Mouse (Mus musculus): ENCODE measurements at regions not wholly inside any gene's neighbourhood (a gene's known extent, or its start where the extent isn't known, plus 50 kb on each side); places are given as distances from the start of the nearest gene placed in this dataset.

GRCm38 (mm10) chr5:39052490-39053250 is 176.1 kb upstream of the Clnk start:
- 87% methylated on average over 8 of the region's 8 CpGs for WGBS
- DNase-seq (ENCODE audit: low spot score), result no peak
- no peaks in the 10 kb centered on the region for H3K9me3 ChIP-seq (ENCODE audit: control insufficient read depth, low read length)

GRCm38 (mm10) chr5:39050512-39050911 is 173.9 kb upstream of the Clnk start:
- WGBS, result 90% methylated on average over 3 of the region's 3 CpGs
- no peaks in the 10 kb centered on the region for H3K4me1 ChIP-seq (replicated peaks; ENCODE audit: control insufficient read depth, insufficient read depth, low read length)
- no peak for DNase-seq (ENCODE audit: low spot score)
- H3K9me3 ChIP-seq (ENCODE audit: control insufficient read depth, low read length), result no peaks in the 10 kb centered on the region
- no peak for ATAC-seq (ENCODE audit: low FRiP score)
- no peaks in the 10 kb centered on the region for H3K27me3 ChIP-seq (ENCODE audit: control insufficient read depth, insufficient read depth, low read length)
- H3K4me3 ChIP-seq (replicated peaks; ENCODE audit: low read length), result no peak overlapping the region
- H3K36me3 ChIP-seq (replicated peaks; ENCODE audit: control insufficient read depth, insufficient read depth), result no peaks in the 10 kb centered on the region
- H3K9ac ChIP-seq, result no peak overlapping the region
- H3K4me2 ChIP-seq (replicated peaks), result no peak overlapping the region
- no peak overlapping the region for H3K27ac ChIP-seq

More at GRCm38 (mm10) chr5:39052490-39053250, 176.1 kb upstream of the Clnk start:
- no peak overlapping the region for H3K9ac ChIP-seq
- no peaks in the 10 kb centered on the region for H3K36me3 ChIP-seq (replicated peaks; ENCODE audit: control insufficient read depth, insufficient read depth)
- no peak overlapping the region for H3K27ac ChIP-seq
- H3K4me1 ChIP-seq (replicated peaks; ENCODE audit: control insufficient read depth, insufficient read depth, low read length), result no peaks in the 10 kb centered on the region
- H3K27me3 ChIP-seq (ENCODE audit: control insufficient read depth, insufficient read depth, low read length), result no peaks in the 10 kb centered on the region
- no peak overlapping the region for H3K4me2 ChIP-seq (replicated peaks)
- no peak overlapping the region for H3K4me3 ChIP-seq (replicated peaks; ENCODE audit: low read length)
- ATAC-seq (ENCODE audit: low FRiP score), result no peak

- WGBS, result 69% methylated on average over 2 of the region's 2 CpGs
- H3K4me2 ChIP-seq (replicated peaks), result no peak overlapping the region
- H3K4me1 ChIP-seq (replicated peaks; ENCODE audit: control insufficient read depth, insufficient read depth, low read length), result no peaks in the 10 kb centered on the region
- no peaks in the 10 kb centered on the region for H3K9me3 ChIP-seq (ENCODE audit: control insufficient read depth, low read length)
- H3K36me3 ChIP-seq (replicated peaks; ENCODE audit: control insufficient read depth, insufficient read depth), result no peaks in the 10 kb centered on the region
- no peak overlapping the region for H3K27ac ChIP-seq
- ATAC-seq (ENCODE audit: low FRiP score), result no peak
- no peak overlapping the region for H3K9ac ChIP-seq
- no peaks in the 10 kb centered on the region for H3K27me3 ChIP-seq (ENCODE audit: control insufficient read depth, insufficient read depth, low read length)
- no peak for DNase-seq (ENCODE audit: low spot score)
- H3K4me3 ChIP-seq (replicated peaks; ENCODE audit: low read length), result no peak overlapping the region
Observed at GRCm38 (mm10) chr5:39049141-39049540, 172.5 kb upstream of the Clnk start.

GRCm38 (mm10) chr5:39040467-39040866 is 163.9 kb upstream of the Clnk start:
- Histone ChIP-seq H3K4me1 (replicated peaks; ENCODE audit: control insufficient read depth, insufficient read depth, low read length) (no peaks in the 10 kb centered on the region), H3K4me2 (replicated peaks) (no peak overlapping the region), H3K36me3 (replicated peaks; ENCODE audit: control insufficient read depth, insufficient read depth) (no peaks in the 10 kb centered on the region), H3K9me3 (ENCODE audit: control insufficient read depth, low read length) (no peaks in the 10 kb centered on the region), H3K27ac (no peak overlapping the region), H3K4me3 (replicated peaks; ENCODE audit: low read length) (no peak overlapping the region), H3K27me3 (ENCODE audit: control insufficient read depth, insufficient read depth, low read length) (no peaks in the 10 kb centered on the region), H3K9ac (no peak overlapping the region)
- WGBS, result 90% methylated on average over 2 of the region's 2 CpGs
- DNase-seq (ENCODE audit: low spot score), result no peak
- ATAC-seq (ENCODE audit: low FRiP score), result no peak

GRCm38 (mm10) chr5:39023241-39023640 is 146.6 kb upstream of the Clnk start:
- DNase-seq (ENCODE audit: low spot score) (no peak), ATAC-seq (ENCODE audit: low FRiP score) (no peak)
- no peaks in the 10 kb centered on the region for H3K4me1 ChIP-seq (replicated peaks; ENCODE audit: control insufficient read depth, insufficient read depth, low read length)
- WGBS, result 84% methylated on average over 4 of the region's 4 CpGs
- H3K4me3 ChIP-seq (replicated peaks; ENCODE audit: low read length), result no peak overlapping the region
- no peak overlapping the region for H3K9ac ChIP-seq
- H3K27ac ChIP-seq, result no peak overlapping the region
- no peaks in the 10 kb centered on the region for H3K36me3 ChIP-seq (replicated peaks; ENCODE audit: control insufficient read depth, insufficient read depth)
- no peak overlapping the region for H3K4me2 ChIP-seq (replicated peaks)
- no peaks in the 10 kb centered on the region for H3K9me3 ChIP-seq (ENCODE audit: control insufficient read depth, low read length)
- no peaks in the 10 kb centered on the region for H3K27me3 ChIP-seq (ENCODE audit: control insufficient read depth, insufficient read depth, low read length)

- ATAC-seq (ENCODE audit: low FRiP score), result no peak
- no peak overlapping the region for H3K9ac ChIP-seq
- no peaks in the 10 kb centered on the region for H3K4me1 ChIP-seq (replicated peaks; ENCODE audit: control insufficient read depth, insufficient read depth, low read length)
- H3K4me2 ChIP-seq (replicated peaks), result no peak overlapping the region
- no peaks in the 10 kb centered on the region for H3K27me3 ChIP-seq (ENCODE audit: control insufficient read depth, insufficient read depth, low read length)
- DNase-seq (ENCODE audit: low spot score), result no peak
- H3K4me3 ChIP-seq (replicated peaks; ENCODE audit: low read length), result no peak overlapping the region
- 90% methylated on average over 4 of the region's 4 CpGs for WGBS
- no peaks in the 10 kb centered on the region for H3K9me3 ChIP-seq (ENCODE audit: control insufficient read depth, low read length)
- no peak overlapping the region for H3K27ac ChIP-seq
- H3K36me3 ChIP-seq (replicated peaks; ENCODE audit: control insufficient read depth, insufficient read depth), result no peaks in the 10 kb centered on the region
Observed at GRCm38 (mm10) chr5:39000643-39001042, 124.0 kb upstream of the Clnk start.

- DNase-seq (ENCODE audit: low spot score) (no peak), ATAC-seq (ENCODE audit: low FRiP score) (no peak)
- Histone ChIP-seq H3K9me3 (ENCODE audit: control insufficient read depth, low read length) (no peaks in the 10 kb centered on the region), H3K27me3 (ENCODE audit: control insufficient read depth, insufficient read depth, low read length) (no peaks in the 10 kb centered on the region), H3K4me3 (replicated peaks; ENCODE audit: low read length) (no peak overlapping the region), H3K9ac (no peak overlapping the region), H3K36me3 (replicated peaks; ENCODE audit: control insufficient read depth, insufficient read depth) (no peaks in the 10 kb centered on the region), H3K4me2 (replicated peaks) (no peak overlapping the region), H3K4me1 (replicated peaks; ENCODE audit: control insufficient read depth, insufficient read depth, low read length) (no peaks in the 10 kb centered on the region), H3K27ac (no peak overlapping the region)
- 57% methylated on average over 2 of the region's 2 CpGs for WGBS
Observed at GRCm38 (mm10) chr5:38999700-39000099, 123.1 kb upstream of the Clnk start.

GRCm38 (mm10) chr5:38972397-38973159 is 96.0 kb upstream of the Clnk start:
- no peaks in the 10 kb centered on the region for H3K4me1 ChIP-seq (replicated peaks; ENCODE audit: control insufficient read depth, insufficient read depth, low read length)
- ATAC-seq (ENCODE audit: low FRiP score) (no peak), DNase-seq (ENCODE audit: low spot score) (no peak)
- H3K9me3 ChIP-seq (ENCODE audit: control insufficient read depth, low read length), result no peaks in the 10 kb centered on the region
- H3K4me3 ChIP-seq (replicated peaks; ENCODE audit: low read length), result no peak overlapping the region
- no peak overlapping the region for H3K9ac ChIP-seq
- H3K27ac ChIP-seq, result no peak overlapping the region
- 86% methylated on average over 6 of the region's 6 CpGs for WGBS
- no peak overlapping the region for H3K4me2 ChIP-seq (replicated peaks)
- no peaks in the 10 kb centered on the region for H3K36me3 ChIP-seq (replicated peaks; ENCODE audit: control insufficient read depth, insufficient read depth)
- no peaks in the 10 kb centered on the region for H3K27me3 ChIP-seq (ENCODE audit: control insufficient read depth, insufficient read depth, low read length)

- Histone ChIP-seq H3K9me3 (ENCODE audit: control insufficient read depth, low read length) (no peaks in the 10 kb centered on the region), H3K27me3 (ENCODE audit: control insufficient read depth, insufficient read depth, low read length) (no peaks in the 10 kb centered on the region), H3K27ac (no peak overlapping the region), H3K4me3 (replicated peaks; ENCODE audit: low read length) (no peak overlapping the region), H3K9ac (no peak overlapping the region), H3K4me2 (replicated peaks) (no peak overlapping the region), H3K36me3 (replicated peaks; ENCODE audit: control insufficient read depth, insufficient read depth) (no peaks in the 10 kb centered on the region), H3K4me1 (replicated peaks; ENCODE audit: control insufficient read depth, insufficient read depth, low read length) (no peaks in the 10 kb centered on the region)
- ATAC-seq (ENCODE audit: low FRiP score) (no peak), DNase-seq (ENCODE audit: low spot score) (no peak)
- 89% methylated on average over 4 of the region's 4 CpGs for WGBS
Observed at GRCm38 (mm10) chr5:38970497-38970896, 93.9 kb upstream of the Clnk start.
